Mouse (Mus musculus): ENCODE results near the gene Acpp.

DNA sequence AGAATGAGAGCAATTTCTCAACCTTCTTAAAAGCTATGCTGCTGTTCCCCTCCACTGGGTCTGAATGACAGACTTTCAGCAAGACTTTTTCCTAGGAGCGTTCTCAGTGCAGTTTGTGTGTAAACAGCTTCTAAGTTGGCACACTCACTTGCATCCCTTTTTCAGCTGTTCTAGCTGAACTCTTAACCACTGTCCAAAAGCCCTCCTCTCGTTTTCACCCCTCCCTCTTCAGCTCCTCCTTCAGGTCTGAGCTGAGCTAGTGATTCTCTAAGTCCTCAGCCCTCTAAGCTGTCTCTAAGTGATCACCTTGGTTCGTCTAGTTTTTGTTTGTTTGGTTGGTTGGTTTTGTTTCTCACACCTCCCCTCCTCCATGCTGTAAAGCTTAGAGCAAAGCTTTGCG is 77.2 kb downstream of the Acpp start:
- no peak for TF ChIP-seq POLR2A (IDR thresholded peaks at IDR 0.05; ENCODE audit: low read depth, low read length)
- no peak for TF ChIP-seq CTCF (IDR thresholded peaks at IDR 0.05; ENCODE audit: extremely low read depth, insufficient read depth, insufficient read length, insufficient replicate concordance)
